ENCODE assay signal across 8 mouse cellular contexts in the genomic region with DNA sequence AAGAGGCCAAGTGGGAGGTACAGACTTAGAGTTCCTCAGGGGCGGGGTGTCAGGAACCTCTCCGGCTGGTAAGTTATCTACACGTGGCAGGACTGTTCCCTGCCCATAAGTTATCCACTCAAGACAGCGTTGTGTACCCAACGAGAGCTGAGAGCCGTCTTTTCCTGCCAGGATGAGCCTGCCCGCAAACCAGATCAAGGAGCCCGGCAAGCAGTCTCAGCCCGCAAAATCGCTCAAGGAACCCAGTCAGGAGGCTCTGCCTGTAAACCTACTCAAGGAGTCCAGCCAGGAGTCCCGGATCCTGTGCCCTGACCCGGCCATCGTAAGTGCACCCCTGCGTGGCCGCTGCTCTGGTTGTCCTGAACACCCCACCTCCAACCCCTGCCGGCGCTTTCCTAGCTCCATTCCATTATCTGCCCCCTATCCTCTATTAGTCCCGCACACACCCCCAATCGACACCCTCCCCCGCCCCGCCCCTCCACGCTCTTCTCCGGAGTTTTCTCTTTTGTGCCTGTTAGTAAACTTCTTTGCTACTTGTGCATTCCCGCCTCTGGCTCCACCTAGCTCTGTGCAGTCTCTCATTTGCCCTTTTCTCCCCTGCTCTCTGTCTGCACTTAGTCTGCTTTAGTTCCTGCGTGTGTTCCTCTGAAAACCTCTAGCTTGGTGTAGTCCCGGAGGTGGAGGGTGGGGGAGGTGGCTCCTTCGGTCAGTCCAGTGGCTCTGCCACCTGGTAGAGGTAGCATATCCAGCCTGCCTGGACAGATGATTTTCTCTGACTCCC. TPM values are rescaled to one million over a fixed set of nuclear protein-coding genes. Genes with fewer than 3 reads are reported as not detected.
A peak's percentile ranks its signal among the peaks of the same experiment; 100 is the strongest.
DNase-seq lines count a peak whose midpoint lies in the region; ATAC-seq and TF ChIP-seq lines count a peak whose summit lies in the region.

No protein-coding gene starts in this region.

- no peaks in the 10 kb centered on the region for H3K36me3 ChIP-seq in G1E (replicated peaks)
- H3K36me3 ChIP-seq in hindbrain, embryonic 16.5 days (ENCODE audit: control insufficient read depth, insufficient read depth, low read length): no peaks in the 10 kb centered on the region
- peaks cover 12% of the 10 kb centered on the region for H3K36me3 ChIP-seq in liver, embryonic 13.5 days

- no peak overlapping the region for H3K4me3 ChIP-seq in G1E (ENCODE audit: low read depth, low read length)
- peak overlapping the region; percentile 33 for H3K4me3 ChIP-seq in hindbrain, embryonic 16.5 days (ENCODE audit: low read length)
- H3K4me3 ChIP-seq in liver, embryonic 13.5 days (replicated peaks): peak overlapping the region; percentile 79

- no peaks in the 10 kb centered on the region; the same call in 1 of the 2 replicates for H3K4me1 ChIP-seq in G1E (ENCODE audit: insufficient read depth, low read depth, low read length)
- peaks cover 6% of the 10 kb centered on the region for H3K4me1 ChIP-seq in hindbrain, embryonic 16.5 days (ENCODE audit: control insufficient read depth, insufficient read depth, low read depth, low read length)
- peaks cover 46% of the 10 kb centered on the region for H3K4me1 ChIP-seq in liver, embryonic 13.5 days (replicated peaks)

- peak; percentile 28; the same call in 1 of the 2 replicates for ATAC-seq in G1E (ENCODE audit: extremely low read depth, insufficient number of reproducible peaks, low FRiP score, poor library complexity, severe bottlenecking)
- ATAC-seq in erythroblast, adult 5-6 weeks (replicated peaks; ENCODE audit: low FRiP score, poor library complexity, severe bottlenecking): peak; percentile 93
- ATAC-seq in hindbrain, embryonic 16.5 days: peak; percentile 48
- ATAC-seq in liver, embryonic 13.5 days (ENCODE audit: low read depth): peak; percentile 99

- no peak for TF ChIP-seq CTCF in G1E (IDR thresholded peaks at IDR 0.05; ENCODE audit: low read depth, low read length)

- 10% methylated on average over 27 of the region's 27 CpGs for WGBS in hindbrain, embryonic 16.5 days
- WGBS in liver, embryonic 13.5 days (ENCODE audit: insufficient replicate concordance): 1% methylated on average over 27 of the region's 27 CpGs

- DNase-seq in 3134 (ENCODE audit: extremely low read depth, insufficient read length, low spot score) (peak; percentile 52), G1E (ENCODE audit: low spot score) (no peak)
- peak; percentile 76 for DNase-seq in liver, embryonic 13.5 days
- DNase-seq in natural killer cell, adult 2 months (ENCODE audit: low spot score in 2 of 2): peak; percentile 4 to 7
- peak; percentile 56 for DNase-seq in yolk sac, embryonic 10.5 days (ENCODE audit: low spot score)
- DNase-seq in cerebellum, adult 9-11 months: no peak

- H3K27ac ChIP-seq in hindbrain, embryonic 16.5 days (ENCODE audit: low read depth, low read length): no peak overlapping the region
- peak overlapping the region; percentile 99 for H3K27ac ChIP-seq in liver, embryonic 13.5 days

- peaks cover 44% of the 10 kb centered on the region for H3K27me3 ChIP-seq in G1E (ENCODE audit: insufficient read depth, low read length)
- H3K27me3 ChIP-seq in hindbrain, embryonic 16.5 days (replicated peaks; ENCODE audit: control insufficient read depth, insufficient read depth, low read length): no peaks in the 10 kb centered on the region; the same call in 1 of the 2 replicates
- H3K27me3 ChIP-seq in liver, embryonic 13.5 days: no peaks in the 10 kb centered on the region

- peak overlapping the region; percentile 45 for H3K9ac ChIP-seq in hindbrain, embryonic 16.5 days (ENCODE audit: low read depth, low read length)
- H3K9ac ChIP-seq in liver, embryonic 13.5 days: peak overlapping the region; percentile 87

- H3K4me2 ChIP-seq in hindbrain, embryonic 16.5 days (ENCODE audit: low read length): peak overlapping the region; percentile 63
- peak overlapping the region; percentile 95 for H3K4me2 ChIP-seq in liver, embryonic 13.5 days

- H3K9me3 ChIP-seq in G1E (replicated peaks): no peaks in the 10 kb centered on the region
- no peaks in the 10 kb centered on the region for H3K9me3 ChIP-seq in hindbrain, embryonic 16.5 days (ENCODE audit: control insufficient read depth, low read length)
- 0 out of 2 replicates have a peak, but pooled peaks cover 3% of the 10 kb centered on the region for H3K9me3 ChIP-seq in liver, embryonic 13.5 days (replicated peaks)

RNA-seq across cellular contexts. Expression of gene Kctd14, which starts 2.2 kb away (rescaled TPM):
- total RNA-seq in G1E (2014; fragmentation: Nextera tagmentation) (not detected in 2 replicates), G1E (2017) (0.11 TPM in 1 of 2 replicates, not detected in the other)
- polyA plus RNA-seq in G1E (2012): not detected in 2 replicates
- 26.1 and 51.9 TPM in 2 replicates for total RNA-seq in erythroblast, adult 5-6 weeks (2015; ENCODE audit: low replicate concordance)
- 22.4 and 34.0 TPM in 2 replicates for total RNA-seq in erythroblast, adult 5-6 weeks (2017; ENCODE audit: low replicate concordance)
- polyA plus RNA-seq in hindbrain, embryonic 16.5 days (2015; fragmentation: Nextera tagmentation; extraction: Ambion mirVana): 1.2 and 1.8 TPM in 2 replicates
- 10.6 and 10.7 TPM in 2 replicates for polyA plus RNA-seq in liver, embryonic 13.5 days (2015; fragmentation: Nextera tagmentation; extraction: Ambion mirVana)

RNA-seq across cellular contexts. Expression of gene Ints4, which starts 27.4 kb away (rescaled TPM):
- total RNA-seq in G1E (2014; fragmentation: Nextera tagmentation) (95.3 and 123 TPM in 2 replicates), G1E (2017) (39.6 and 43.8 TPM in 2 replicates)
- 3.3 and 4.7 TPM in 2 replicates for polyA plus RNA-seq in G1E (2012)
- total RNA-seq in erythroblast, adult 5-6 weeks (2015; ENCODE audit: low replicate concordance): 30.9 and 39.2 TPM in 2 replicates
- 11.2 and 19.9 TPM in 2 replicates for total RNA-seq in erythroblast, adult 5-6 weeks (2017; ENCODE audit: low replicate concordance)
- polyA plus RNA-seq in hindbrain, embryonic 16.5 days (2015; fragmentation: Nextera tagmentation; extraction: Ambion mirVana): 43.3 and 50.1 TPM in 2 replicates
- polyA plus RNA-seq in liver, embryonic 13.5 days (2015; fragmentation: Nextera tagmentation; extraction: Ambion mirVana): 22.0 and 24.7 TPM in 2 replicates

RNA-seq across cellular contexts. Expression of gene Thrsp, which starts 35.8 kb away (rescaled TPM):
- not detected in 2 replicates for total RNA-seq in G1E (2014; fragmentation: Nextera tagmentation)
- total RNA-seq in G1E (2017): 0.05 TPM in 1 of 2 replicates, not detected in the other
- not detected in 2 replicates for polyA plus RNA-seq in G1E (2012)
- not detected in 2 replicates for total RNA-seq in erythroblast, adult 5-6 weeks (2015; ENCODE audit: low replicate concordance)
- total RNA-seq in erythroblast, adult 5-6 weeks (2017; ENCODE audit: low replicate concordance): not detected in 2 replicates
- polyA plus RNA-seq in hindbrain, embryonic 16.5 days (2015; fragmentation: Nextera tagmentation; extraction: Ambion mirVana): 4.2 and 4.6 TPM in 2 replicates
- polyA plus RNA-seq in liver, embryonic 13.5 days (2015; fragmentation: Nextera tagmentation; extraction: Ambion mirVana): 0.12 TPM in 1 of 2 replicates, not detected in the other

RNA-seq across cellular contexts. Expression of gene Ndufc2, which starts 53.5 kb away (rescaled TPM):
- 149 TPM in 2 replicates for total RNA-seq in G1E (2014; fragmentation: Nextera tagmentation)
- 257 and 259 TPM in 2 replicates for total RNA-seq in G1E (2017)
- polyA plus RNA-seq in G1E (2012): 206 and 297 TPM in 2 replicates
- total RNA-seq in erythroblast, adult 5-6 weeks (2015; ENCODE audit: low replicate concordance): 53.5 and 57.6 TPM in 2 replicates
- total RNA-seq in erythroblast, adult 5-6 weeks (2017; ENCODE audit: low replicate concordance): 20.5 and 80.0 TPM in 2 replicates
- 431 and 501 TPM in 2 replicates for polyA plus RNA-seq in hindbrain, embryonic 16.5 days (2015; fragmentation: Nextera tagmentation; extraction: Ambion mirVana)
- polyA plus RNA-seq in liver, embryonic 13.5 days (2015; fragmentation: Nextera tagmentation; extraction: Ambion mirVana): 221 and 241 TPM in 2 replicates

Comparison
In these comparisons a context has a peak if more than half of its experiments do, and no peak if none do; other contexts are left out.
1. DNase-seq: peak in 3134 (single experiment), liver, embryonic 13.5 days (single experiment), natural killer cell, adult 2 months (2 of 2) and yolk sac, embryonic 10.5 days (single experiment); none in G1E (single experiment) and cerebellum, adult 9-11 months (single experiment).
2. ATAC-seq: peak in every context shown above with its lines; median percentile 99 in liver, embryonic 13.5 days; 93 in erythroblast, adult 5-6 weeks; 48 in hindbrain, embryonic 16.5 days; 28 in G1E.